Mouse (Mus musculus) urinary bladder, adult 18-20 months (tissue): ENCODE measurements at regions not wholly inside any gene's neighbourhood (a gene's known extent, or its start where the extent isn't known, plus 50 kb on each side); places are given as distances from the start of the nearest gene placed in this dataset.

Experiments used
- DNase-seq, 2 experiments: peaks; one replicate each; pipeline ENCODE4 v3.0.0; 2022; ENCODE audit warnings: low spot score in 2 of 2, mixed read lengths in 2 of 2

- DNase-seq: no peak
Measured at GRCm38 (mm10) chr7:68858471-68859210, 109.6 kb upstream of the Arrdc4 start.

DNA sequence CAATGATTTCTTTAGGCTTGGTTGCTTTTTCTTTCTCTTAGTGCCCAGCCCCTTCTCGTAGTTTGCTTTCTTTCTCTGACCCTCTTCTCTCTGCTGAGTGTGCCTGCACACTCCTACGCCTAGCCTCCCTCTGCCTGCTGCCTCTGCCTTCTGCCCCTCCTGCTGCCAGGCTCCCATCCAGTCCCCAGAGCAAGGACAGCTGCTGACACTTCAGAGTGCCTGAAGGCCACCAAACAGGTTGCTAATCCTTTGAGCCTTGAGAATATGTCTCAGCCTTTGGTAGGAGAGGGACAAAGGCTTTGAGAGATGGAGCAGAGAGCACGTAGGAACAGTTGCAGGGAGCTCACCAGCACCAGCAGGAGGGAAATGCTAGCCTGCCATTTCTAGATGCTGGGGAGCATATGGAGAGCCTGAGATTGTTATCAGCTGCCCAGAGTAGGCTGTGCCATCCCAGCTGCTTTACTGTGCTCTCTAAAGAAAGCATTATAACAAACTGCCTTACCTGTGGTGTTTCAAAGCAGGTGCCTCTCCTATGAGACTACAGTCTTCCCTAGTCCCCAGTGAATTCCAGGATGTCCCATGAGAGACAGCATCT lies 103.0 kb upstream of the Arrdc4 start:
- DNase-seq: no peak

GRCm38 (mm10) chr7:68844606-68845005 lies 95.6 kb upstream of the Arrdc4 start:
- no peak for DNase-seq

GRCm38 (mm10) chr7:68843374-68843773 lies 94.3 kb upstream of the Arrdc4 start:
- DNase-seq: no peak

DNA sequence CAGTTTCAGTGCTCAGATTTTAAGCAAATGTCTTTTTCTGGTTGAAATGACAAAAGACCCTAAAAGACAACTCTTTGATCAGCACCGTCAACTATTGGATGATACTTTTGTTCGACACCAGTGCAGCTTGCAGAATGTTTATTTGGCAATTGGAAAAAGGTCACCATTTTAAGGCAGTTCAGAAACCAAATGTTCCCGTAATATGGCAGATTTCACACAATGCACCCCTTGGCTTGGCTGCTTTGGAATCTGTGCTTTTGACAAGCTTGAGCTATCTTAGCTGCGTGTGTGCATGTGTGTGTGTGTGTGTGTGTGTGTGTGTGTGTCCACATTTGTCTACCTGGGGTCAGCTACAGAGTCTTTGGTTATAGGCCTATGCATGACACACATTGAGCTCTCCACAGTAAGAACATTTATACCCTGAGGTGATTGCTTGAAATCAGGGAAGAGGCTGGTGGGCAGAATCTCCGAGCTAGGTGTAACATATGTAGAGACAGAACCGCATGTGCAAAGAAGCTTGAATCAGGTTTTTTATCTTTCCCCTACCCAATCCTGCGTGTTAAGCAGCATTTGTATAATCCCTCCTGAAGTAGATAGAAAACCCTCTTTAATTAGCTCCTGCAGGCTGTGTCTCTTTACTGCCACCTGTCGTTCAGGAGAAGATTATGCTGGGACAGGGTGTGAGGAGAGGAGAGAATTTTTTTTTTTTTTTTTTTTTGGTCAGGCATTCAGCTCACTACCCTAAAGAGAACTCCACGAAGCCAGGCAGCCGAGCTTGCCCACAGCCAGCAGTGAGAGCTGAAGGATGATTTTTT lies 85.1 kb upstream of the Arrdc4 start:
- no peak for DNase-seq

- no peak for DNase-seq
Measured at GRCm38 (mm10) chr7:68833517-68833916, 84.5 kb upstream of the Arrdc4 start.

- peak; percentile 51 to 82 for DNase-seq
Measured at GRCm38 (mm10) chr7:68829861-68830260, 80.8 kb upstream of the Arrdc4 start.

GRCm38 (mm10) chr7:68824399-68824798 lies 75.4 kb upstream of the Arrdc4 start:
- no peak for DNase-seq

- DNase-seq: no peak
Measured at GRCm38 (mm10) chr7:68823646-68824045, 74.6 kb upstream of the Arrdc4 start.

DNA sequence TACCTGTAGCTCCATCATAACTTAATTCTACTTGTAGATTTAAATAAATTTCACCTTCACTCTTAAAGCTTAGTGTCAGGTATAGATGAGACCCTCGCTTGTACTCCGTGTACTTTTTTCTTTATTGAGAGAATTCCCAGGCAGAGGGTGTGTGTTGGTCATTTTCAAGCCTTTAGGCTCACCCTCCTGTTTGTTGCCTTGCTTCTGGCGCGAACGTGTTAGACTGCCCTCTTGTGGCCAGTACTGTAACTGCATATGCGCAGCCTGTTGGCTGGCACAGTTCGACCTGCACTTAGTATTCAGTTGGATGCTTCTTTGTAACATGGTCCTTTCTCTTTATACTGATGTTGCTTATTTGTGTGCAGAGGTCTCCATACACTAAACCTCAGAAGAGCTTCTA lies 74.1 kb upstream of the Arrdc4 start:
- peak; percentile 33 to 35 for DNase-seq

DNA sequence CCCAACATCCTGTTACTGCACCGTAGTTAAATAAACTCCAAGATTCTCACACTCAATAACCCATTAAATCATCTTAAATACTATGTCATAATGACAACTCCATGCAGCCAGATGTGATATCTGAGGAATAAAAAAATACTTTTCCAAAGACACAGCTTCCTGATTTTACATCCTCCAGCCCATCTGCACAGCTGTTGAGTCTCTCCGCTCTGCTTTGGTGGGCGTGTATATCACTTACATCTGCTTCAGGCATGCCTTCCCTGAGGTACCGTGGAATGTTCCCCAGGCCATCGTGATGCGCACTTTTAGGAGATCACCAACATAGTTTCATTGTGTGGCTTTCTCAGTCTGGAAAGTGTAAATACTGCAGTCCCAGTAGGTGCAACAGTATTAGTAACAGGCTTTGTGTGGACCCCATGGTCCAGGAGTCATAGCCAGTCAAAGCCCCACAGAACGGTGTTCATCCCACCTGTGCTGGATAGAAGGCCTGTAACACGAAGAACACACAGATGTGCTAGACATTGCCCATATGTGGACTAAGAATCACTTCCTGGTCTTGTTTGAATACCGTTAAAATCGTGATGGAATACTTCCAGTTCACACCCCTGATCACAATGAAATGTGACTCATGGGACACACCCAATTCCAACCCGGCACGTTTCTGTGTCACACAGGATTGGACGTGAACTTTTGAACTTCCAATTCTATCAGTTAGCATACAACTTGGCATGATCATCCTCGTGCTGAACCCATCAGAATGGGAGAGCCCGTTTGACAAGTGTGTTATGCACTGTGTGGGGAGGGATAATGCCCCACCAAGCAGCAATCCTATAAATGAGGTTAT lies 66.0 kb upstream of the Arrdc4 start:
- no peak for DNase-seq

DNA sequence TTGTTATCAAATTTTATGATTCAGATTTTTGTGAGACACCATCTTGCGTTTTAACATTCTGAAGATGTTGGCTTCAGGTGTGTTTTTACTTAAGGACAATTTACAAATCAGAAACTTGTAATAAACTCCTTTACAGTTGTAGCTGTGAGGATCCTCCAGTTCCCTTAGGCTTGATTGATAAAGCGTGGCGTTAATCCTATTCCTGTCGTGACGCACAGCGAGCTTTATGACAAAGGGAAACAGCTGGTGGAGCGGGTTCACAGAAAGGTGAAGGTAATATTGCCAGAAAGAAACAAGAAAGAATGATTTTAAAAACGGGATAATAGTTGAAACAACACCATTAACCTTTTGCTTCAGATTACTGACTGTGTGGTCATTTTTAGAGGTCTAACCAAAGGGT lies 60.7 kb upstream of the Arrdc4 start:
- no peak for DNase-seq
